Mouse (Mus musculus): ENCODE results near the gene Acox2.

- no peak for TF ChIP-seq POLR2A (IDR thresholded peaks at IDR 0.05; ENCODE audit: insufficient read depth, low read depth, low read length)
- no peak for TF ChIP-seq CTCF (IDR thresholded peaks at IDR 0.05; ENCODE audit: insufficient read depth, low read depth, low read length)
Observed at GRCm38 (mm10) chr14:8218730-8219380, 40.3 kb downstream of the Acox2 start.

Data from olfactory bulb, adult 2 months (tissue).